Mouse (Mus musculus) megakaryocyte, embryonic 14.5 days (primary cell): ENCODE data around the gene Npas2. TPM values are rescaled to one million over a fixed set of nuclear protein-coding genes. Genes with fewer than 3 reads are reported as not detected.

Source experiments
- H3K27me3 ChIP-seq: replicated peaks from 2 replicates; pipeline ENCODE3; 2012; ENCODE audit warnings: inconsistent platforms
- H3K36me3 ChIP-seq: replicated peaks from 2 replicates; pipeline ENCODE3; 2012; ENCODE audit warnings: low read length, inconsistent platforms, mixed read lengths
- H3K4me1 ChIP-seq: 2 replicates; pipeline ENCODE4 v1.6.1; 2012; ENCODE audit warnings: inconsistent platforms
- H3K4me3 ChIP-seq: replicated peaks from 2 replicates; pipeline ENCODE3; 2012; ENCODE audit warnings: moderate library complexity, mild to moderate bottlenecking, inconsistent platforms
- H3K9me3 ChIP-seq: 2 replicates; pipeline ENCODE4 v1.6.1; 2012; ENCODE audit warnings: inconsistent platforms
- FLI1 ChIP-seq: IDR thresholded peaks from 2 replicates; pipeline ENCODE4 v1.6.1; 2012; ENCODE audit warnings: low read length, inconsistent platforms, mixed read lengths
- GATA1 ChIP-seq: IDR thresholded peaks from 3 replicates; pipeline ENCODE4 v1.6.1; 2012; ENCODE audit warnings: mixed read lengths, low read length, inconsistent platforms, borderline replicate concordance
- polyA plus RNA-seq: library from polyadenylated mRNA; stranded (reverse); fragments of >175 nt; gene quantifications from 2 replicates; pipeline ENCODE4 v1.2.3, GENCODE M21; 2012; ENCODE audit warnings: low replicate concordance; ENCODE audit not compliant: insufficient read depth

Gene Npas2
- polyA plus RNA-seq, 1 experiment: 5.8 TPM

DNA sequence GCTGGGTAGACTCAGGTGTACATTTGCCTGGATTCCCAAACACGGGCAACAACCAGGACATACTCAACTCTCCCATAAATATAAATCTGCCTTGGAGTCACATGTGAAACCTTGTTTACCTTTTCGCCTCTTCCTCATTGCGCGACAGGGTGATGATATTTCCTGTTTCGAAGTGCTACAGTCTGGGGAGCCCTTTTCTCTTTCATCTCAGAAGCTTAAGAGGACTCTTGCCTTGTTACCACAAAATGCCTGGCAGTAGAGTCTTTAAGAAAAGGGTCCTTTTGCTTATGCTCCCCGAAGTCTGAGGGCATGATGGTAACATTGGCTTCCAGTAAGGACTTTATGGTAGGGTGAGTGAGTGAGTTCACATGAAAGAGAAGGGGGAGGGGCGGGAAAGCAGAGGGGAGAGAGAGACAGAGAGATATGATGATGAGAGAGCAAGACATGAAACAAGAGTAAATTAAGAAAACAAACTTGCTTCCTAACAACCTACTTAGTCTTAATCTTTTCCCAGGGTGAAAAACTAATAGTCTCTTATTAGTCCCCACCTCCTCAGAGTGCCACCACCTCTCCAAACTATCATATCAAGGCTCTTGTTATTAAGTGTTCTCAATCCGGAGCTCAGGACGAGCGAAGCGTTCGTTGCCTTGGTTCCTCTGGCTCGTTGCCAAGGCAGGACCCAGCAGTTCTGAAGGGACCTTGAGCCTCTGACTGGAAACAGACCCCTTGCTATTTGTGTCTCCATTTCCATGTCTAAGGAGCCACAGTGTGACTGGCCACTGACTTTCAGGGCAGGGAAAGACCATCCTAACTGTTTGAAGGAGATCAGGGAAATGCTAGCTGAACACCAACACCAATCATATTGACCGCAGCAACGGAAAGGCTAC, 87.7 kb downstream of the Npas2 start:
- H3K4me1 ChIP-seq: peaks cover 4% of the 10 kb centered on the region; the same call in 1 of the 2 replicates
- H3K9me3 ChIP-seq: peaks cover 34% of the 10 kb centered on the region
- no peak overlapping the region for H3K4me3 ChIP-seq
- H3K36me3 ChIP-seq: peaks cover 40% of the 10 kb centered on the region
- TF ChIP-seq FLI1 (no peak), GATA1 (no peak)
- H3K27me3 ChIP-seq: peaks cover 1% of the 10 kb centered on the region

DNA sequence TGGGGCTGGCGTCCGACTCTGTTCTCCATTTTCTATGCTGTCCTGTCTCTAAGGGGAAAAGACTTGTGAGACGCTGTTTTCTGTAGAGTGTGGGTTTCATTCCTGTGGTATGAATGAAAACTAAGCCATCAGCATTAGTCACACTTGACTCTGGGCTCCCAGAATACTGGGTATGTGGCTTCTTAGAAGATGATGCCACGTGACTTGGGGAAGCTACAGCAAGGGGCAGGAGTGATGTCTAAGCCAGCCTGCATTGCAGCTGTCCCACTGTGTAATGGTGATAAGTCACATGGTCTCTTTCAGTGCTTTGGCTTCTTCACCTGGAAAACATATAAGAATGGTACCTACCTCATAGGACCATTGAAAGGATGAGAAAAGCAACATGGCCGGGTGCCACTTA, 88.4 kb downstream of the Npas2 start:
- no peak overlapping the region for H3K4me3 ChIP-seq
- peaks cover 28% of the 10 kb centered on the region for H3K9me3 ChIP-seq
- peaks cover 37% of the 10 kb centered on the region for H3K36me3 ChIP-seq
- peaks cover 3% of the 10 kb centered on the region; the same call in 1 of the 2 replicates for H3K4me1 ChIP-seq
- H3K27me3 ChIP-seq: peaks cover 1% of the 10 kb centered on the region
- TF ChIP-seq GATA1: no peak
- TF ChIP-seq FLI1: no peak

DNA sequence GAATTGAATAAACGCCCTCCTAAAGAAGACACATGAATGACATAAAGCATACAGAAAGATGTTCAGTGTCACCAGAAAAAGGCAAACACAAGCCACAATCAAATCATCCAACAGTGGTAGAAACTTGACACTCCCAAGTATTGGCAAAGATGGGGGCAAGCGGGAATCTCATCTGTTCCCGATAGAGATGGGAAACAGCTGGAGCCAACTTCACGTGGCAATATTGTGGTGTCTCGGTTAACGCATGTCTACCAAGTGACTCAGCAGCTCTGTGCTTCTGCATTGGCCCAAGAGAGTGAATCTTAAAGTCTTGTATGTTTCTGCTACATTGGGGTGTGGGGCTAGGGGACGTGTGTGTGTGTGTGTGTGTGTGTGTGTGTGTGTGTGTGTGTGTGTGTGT, 89.8 kb downstream of the Npas2 start:
- Histone ChIP-seq H3K4me1 (peaks cover 11% of the 10 kb centered on the region; the same call in 1 of the 2 replicates), H3K27me3 (peaks cover 1% of the 10 kb centered on the region), H3K4me3 (no peak overlapping the region), H3K9me3 (peaks cover 15% of the 10 kb centered on the region; the same call in 1 of the 2 replicates), H3K36me3 (peaks cover 33% of the 10 kb centered on the region)
- TF ChIP-seq FLI1 (no peak), GATA1 (no peak)

DNA sequence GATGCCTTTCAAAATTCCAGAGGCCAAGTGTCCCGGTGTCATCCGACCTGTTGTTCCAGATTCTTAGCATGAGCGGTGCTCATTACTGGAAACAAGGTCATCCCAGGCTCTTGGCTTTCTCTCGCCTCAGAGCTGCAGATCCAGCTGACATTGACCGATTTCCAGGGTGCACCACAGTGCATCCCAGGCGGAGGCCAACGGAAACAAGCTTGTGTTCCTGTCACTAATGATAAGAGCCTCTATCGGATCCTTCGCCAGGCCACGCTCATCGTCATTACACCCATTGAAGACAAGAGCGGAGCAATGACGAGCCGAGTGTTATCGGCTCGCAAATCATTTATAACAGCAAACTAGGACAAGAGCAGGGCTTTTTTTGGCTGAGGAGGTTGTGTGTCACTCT, 91.3 kb downstream of the Npas2 start:
- peaks cover 18% of the 10 kb centered on the region for H3K36me3 ChIP-seq
- H3K27me3 ChIP-seq: peaks cover 1% of the 10 kb centered on the region
- H3K4me3 ChIP-seq: no peak overlapping the region

DNA sequence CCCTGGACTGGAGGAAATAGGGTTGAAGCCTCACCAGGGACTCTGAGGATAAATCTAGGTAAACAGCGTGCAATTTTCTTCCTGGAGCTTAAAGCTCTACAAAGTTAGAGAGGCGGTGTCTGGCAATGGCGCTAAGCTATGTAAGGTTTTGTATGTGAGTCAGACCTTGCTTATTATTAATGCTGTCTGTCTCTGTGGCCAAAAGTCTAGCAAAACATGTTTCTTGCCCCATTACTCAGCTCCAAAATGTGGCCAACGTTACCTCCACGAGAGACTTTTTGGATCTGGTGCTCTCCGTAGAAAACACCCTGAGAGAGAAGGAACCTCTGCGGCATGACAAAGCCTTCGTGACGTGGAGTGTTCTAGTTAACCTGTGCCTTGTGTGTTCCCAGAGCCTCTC, 93.5 kb downstream of the Npas2 start:
- H3K4me1 ChIP-seq: peaks cover 11% of the 10 kb centered on the region; the same call in 1 of the 2 replicates
- H3K36me3 ChIP-seq: peaks cover 17% of the 10 kb centered on the region
- H3K9me3 ChIP-seq: no peaks in the 10 kb centered on the region
- peaks cover 1% of the 10 kb centered on the region for H3K27me3 ChIP-seq
- H3K4me3 ChIP-seq: no peak overlapping the region
- TF ChIP-seq GATA1 (no peak), FLI1 (no peak)

More for the DNA sequence above, 91.3 kb downstream of the Npas2 start:
- Histone ChIP-seq H3K9me3 (no peaks in the 10 kb centered on the region), H3K4me1 (peaks cover 11% of the 10 kb centered on the region; the same call in 1 of the 2 replicates)
- TF ChIP-seq GATA1 (no peak), FLI1 (no peak)

DNA sequence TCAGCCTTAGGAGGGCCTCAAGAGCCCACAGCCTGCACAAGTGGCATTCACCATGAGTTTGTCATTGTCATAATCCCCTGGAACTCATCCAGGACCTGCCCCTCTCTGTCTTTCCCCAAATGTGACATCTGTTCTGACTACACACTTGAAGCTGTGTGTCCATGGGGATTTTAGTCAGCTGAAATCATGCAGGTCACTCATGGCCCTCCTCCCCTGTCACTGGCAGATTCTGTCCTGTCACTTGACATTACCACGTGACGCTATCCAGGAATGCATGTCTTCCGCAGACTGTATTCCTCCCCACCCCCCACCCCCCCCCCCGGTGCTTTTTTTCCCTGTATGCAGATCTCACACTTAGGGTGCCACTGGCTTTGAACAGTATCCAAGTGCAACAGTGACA, 94.3 kb downstream of the Npas2 start:
- TF ChIP-seq GATA1 (no peak), FLI1 (no peak)
- peaks cover 1% of the 10 kb centered on the region for H3K27me3 ChIP-seq
- peaks cover 22% of the 10 kb centered on the region for H3K36me3 ChIP-seq
- H3K4me1 ChIP-seq: peaks cover 11% of the 10 kb centered on the region; the same call in 1 of the 2 replicates
- no peak overlapping the region for H3K4me3 ChIP-seq
- no peaks in the 10 kb centered on the region for H3K9me3 ChIP-seq

DNA sequence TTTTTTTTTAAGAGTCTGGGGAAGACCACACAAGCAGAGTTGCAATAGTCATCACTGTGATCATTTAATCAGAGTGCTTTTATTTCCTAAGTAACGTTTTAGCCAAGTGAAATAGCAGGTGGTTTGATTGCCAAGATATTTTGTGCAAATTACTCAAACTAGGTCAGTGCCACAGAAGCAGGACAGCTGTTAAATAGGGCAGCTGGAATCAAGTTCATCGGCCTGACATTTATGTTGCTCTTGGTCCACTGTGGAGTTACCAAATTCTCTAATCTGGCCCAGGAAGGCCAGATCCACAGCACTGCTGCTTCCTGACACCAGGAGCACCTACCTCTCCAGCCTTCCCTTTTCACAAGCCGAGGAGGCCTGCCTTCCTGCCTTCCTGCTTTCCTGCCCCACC, 94.9 kb downstream of the Npas2 start:
- TF ChIP-seq GATA1 (no peak), FLI1 (no peak)
- no peak overlapping the region for H3K4me3 ChIP-seq
- H3K4me1 ChIP-seq: peaks cover 12% of the 10 kb centered on the region; the same call in 1 of the 2 replicates
- peaks cover 28% of the 10 kb centered on the region for H3K36me3 ChIP-seq
- no peaks in the 10 kb centered on the region for H3K9me3 ChIP-seq
- H3K27me3 ChIP-seq: peaks cover 1% of the 10 kb centered on the region

DNA sequence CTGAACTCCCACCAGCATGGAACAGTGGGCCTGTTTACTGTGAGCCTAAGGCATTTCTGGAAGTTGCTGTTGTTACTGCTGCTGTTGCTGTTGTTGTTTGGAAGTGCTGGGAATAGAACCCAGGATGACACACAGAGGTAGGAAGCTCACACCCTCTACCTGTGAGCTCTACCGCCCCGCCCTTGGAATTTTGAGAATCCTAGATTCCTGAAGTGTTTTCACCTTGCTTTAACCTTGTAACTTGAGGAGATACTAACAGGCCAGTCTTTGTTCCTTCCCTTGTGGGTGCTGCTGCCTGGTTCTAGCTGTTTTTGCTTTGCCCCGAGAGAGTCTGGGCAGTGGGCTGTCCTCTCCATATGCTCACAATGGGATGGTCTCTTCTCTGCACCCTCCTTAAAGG, 98.5 kb downstream of the Npas2 start:
- H3K4me1 ChIP-seq: peaks cover 22% of the 10 kb centered on the region
- H3K4me3 ChIP-seq: no peak overlapping the region
- H3K36me3 ChIP-seq: peaks cover 42% of the 10 kb centered on the region
- TF ChIP-seq FLI1 (no peak), GATA1 (no peak)
- no peaks in the 10 kb centered on the region for H3K27me3 ChIP-seq
- peaks cover 7% of the 10 kb centered on the region; the same call in 1 of the 2 replicates for H3K9me3 ChIP-seq

DNA sequence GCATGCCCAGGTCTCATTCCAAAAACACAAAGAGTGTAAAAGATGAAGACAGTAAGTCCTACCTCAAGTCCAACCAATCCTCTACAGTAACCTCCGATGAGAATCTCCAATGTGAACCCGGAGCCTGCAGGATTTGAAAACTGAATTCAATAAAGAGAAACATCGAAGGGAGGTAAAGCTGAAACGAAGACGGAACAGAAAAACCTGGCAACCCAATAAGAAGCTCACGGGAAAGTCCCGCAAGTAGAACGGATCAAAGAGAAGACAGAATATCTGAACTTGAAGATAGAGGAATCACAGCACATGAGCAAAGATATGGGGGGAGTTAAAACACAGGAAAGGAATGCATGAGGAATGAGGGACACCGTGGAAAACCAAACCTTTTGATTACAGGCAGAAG, 104.8 kb downstream of the Npas2 start:
- H3K4me3 ChIP-seq: no peak overlapping the region
- no peak for TF ChIP-seq FLI1
- TF ChIP-seq GATA1: no peak
- peaks cover 1% of the 10 kb centered on the region for H3K27me3 ChIP-seq
- peaks cover 14% of the 10 kb centered on the region for H3K4me1 ChIP-seq
- H3K36me3 ChIP-seq: peaks cover 57% of the 10 kb centered on the region
- peaks cover 7% of the 10 kb centered on the region for H3K9me3 ChIP-seq

DNA sequence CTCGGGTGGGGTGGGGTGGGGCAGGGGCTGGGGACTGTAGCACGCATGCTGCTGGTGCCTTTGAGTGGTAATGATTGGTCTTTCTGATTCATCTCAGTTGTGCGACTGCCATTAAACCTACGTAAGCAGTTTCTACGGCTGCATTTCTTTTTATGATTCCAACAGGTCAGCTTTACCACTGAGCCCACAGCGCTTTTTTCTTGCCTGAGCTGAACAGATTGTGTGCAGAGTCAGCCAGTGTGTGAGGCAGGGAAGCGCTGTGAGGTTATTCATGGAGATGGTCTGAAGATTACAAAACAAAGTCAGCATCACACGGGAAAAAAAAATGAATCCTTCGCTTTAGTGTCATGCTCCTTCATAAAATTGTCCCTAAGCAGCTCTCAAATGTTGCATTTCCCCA, 106.7 kb downstream of the Npas2 start:
- H3K4me1 ChIP-seq: peaks cover 4% of the 10 kb centered on the region; the same call in 1 of the 2 replicates
- TF ChIP-seq FLI1 (no peak), GATA1 (no peak)
- H3K36me3 ChIP-seq: peaks cover 59% of the 10 kb centered on the region
- peaks cover 18% of the 10 kb centered on the region for H3K9me3 ChIP-seq
- no peak overlapping the region for H3K4me3 ChIP-seq
- H3K27me3 ChIP-seq: peaks cover 4% of the 10 kb centered on the region
